Mouse (Mus musculus) macrophage (primary cell): ENCODE data around the gene Rap1gap2. TPM values are rescaled to one million over a fixed set of nuclear protein-coding genes. Genes with fewer than 3 reads are reported as not detected.

Experiments
- H3K27ac ChIP-seq: fragments of 350-480 bp; formaldehyde crosslinking; 2 replicates; pipeline ENCODE4 v1.9.0; 2021
- H3K36me3 ChIP-seq: fragments of 350-480 bp; formaldehyde crosslinking; 2 replicates; pipeline ENCODE4 v1.9.0; 2021; ENCODE audit errors: inconsistent target
- H3K4me3 ChIP-seq: fragments of 350-480 bp; formaldehyde crosslinking; 2 replicates; pipeline ENCODE4 v1.9.0; 2021; ENCODE audit errors: inconsistent target
- H3K79me2 ChIP-seq: fragments of 350-480 bp; formaldehyde crosslinking; 2 replicates; pipeline ENCODE4 v1.9.0; 2021; ENCODE audit errors: inconsistent target
- WGBS: methylation state at CpG from one replicate; pipeline ENCODE4 v1.1.7; 2026; ENCODE audit warnings: inconsistent platforms; ENCODE audit not compliant: missing documents; 5-methylcytosine and 5-hydroxymethylcytosine counted together
- polyA plus RNA-seq: library from polyadenylated mRNA; stranded (reverse); fragments of 250-400 nt; gene quantifications from 3 replicates; pipeline ENCODE4 v1.2.4, GENCODE M21; 2018; ENCODE audit warnings: inconsistent platforms

Rap1gap2 gene
- polyA plus RNA-seq, 1 experiment from 2014 or later: 0.37 TPM

DNA sequence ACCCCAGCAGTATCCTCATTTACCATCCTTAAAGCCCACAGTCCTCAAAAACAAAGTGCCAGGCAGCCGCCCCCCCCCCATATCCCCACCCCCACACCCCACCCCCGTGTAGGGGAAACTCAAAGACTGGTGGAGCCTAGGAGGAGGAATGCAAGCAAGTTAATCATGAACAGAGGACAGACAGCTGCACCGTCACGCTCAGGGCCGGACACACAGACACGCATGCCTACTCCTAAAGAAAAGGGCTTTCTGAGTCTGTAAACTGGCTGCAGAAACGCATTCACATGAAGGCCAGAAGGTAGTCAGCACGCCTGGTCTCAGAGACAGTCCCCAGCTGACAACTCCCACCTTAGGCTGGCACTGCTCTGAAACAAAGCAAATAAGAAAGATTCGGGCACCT is 85.1 kb downstream of the Rap1gap2 start:
- H3K4me3 ChIP-seq: no peak overlapping the region
- H3K27ac ChIP-seq: no peak overlapping the region
- no peaks in the 10 kb centered on the region for H3K79me2 ChIP-seq
- WGBS: 86% methylated on average over 8 of the region's 9 CpGs
- H3K36me3 ChIP-seq: no peaks in the 10 kb centered on the region

DNA sequence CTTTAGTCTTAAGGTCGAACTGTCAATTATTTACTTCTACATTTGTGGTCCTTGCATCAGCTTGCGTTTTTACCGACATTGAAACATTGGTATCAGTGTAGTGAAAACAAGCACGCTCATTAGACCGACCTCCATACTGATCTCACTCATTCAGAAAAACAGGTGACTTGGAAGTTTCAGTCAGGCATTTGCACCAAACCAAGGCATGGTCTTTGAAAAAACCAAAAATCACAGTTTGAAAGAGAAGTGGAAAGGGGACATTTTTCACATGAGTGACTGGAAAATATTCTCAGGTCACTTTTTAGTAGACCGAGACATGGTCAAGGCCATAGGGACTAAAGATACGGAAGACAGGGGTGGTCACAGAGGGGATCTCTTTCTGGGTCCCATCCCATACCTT is 85.5 kb downstream of the Rap1gap2 start:
- Histone ChIP-seq H3K79me2 (no peaks in the 10 kb centered on the region), H3K27ac (no peak overlapping the region)

GRCm38 (mm10) chr11:74524050-74524965 is 86.4 kb downstream of the Rap1gap2 start:
- WGBS: 62% methylated on average over 9 of the region's 9 CpGs
- Histone ChIP-seq H3K27ac (no peak overlapping the region), H3K79me2 (no peaks in the 10 kb centered on the region), H3K4me3 (no peak overlapping the region), H3K36me3 (no peaks in the 10 kb centered on the region)

More for the DNA sequence above, 85.5 kb downstream of the Rap1gap2 start:
- Histone ChIP-seq H3K36me3 (no peaks in the 10 kb centered on the region), H3K4me3 (no peak overlapping the region)
- WGBS: 96% methylated on average over 7 of the region's 7 CpGs

DNA sequence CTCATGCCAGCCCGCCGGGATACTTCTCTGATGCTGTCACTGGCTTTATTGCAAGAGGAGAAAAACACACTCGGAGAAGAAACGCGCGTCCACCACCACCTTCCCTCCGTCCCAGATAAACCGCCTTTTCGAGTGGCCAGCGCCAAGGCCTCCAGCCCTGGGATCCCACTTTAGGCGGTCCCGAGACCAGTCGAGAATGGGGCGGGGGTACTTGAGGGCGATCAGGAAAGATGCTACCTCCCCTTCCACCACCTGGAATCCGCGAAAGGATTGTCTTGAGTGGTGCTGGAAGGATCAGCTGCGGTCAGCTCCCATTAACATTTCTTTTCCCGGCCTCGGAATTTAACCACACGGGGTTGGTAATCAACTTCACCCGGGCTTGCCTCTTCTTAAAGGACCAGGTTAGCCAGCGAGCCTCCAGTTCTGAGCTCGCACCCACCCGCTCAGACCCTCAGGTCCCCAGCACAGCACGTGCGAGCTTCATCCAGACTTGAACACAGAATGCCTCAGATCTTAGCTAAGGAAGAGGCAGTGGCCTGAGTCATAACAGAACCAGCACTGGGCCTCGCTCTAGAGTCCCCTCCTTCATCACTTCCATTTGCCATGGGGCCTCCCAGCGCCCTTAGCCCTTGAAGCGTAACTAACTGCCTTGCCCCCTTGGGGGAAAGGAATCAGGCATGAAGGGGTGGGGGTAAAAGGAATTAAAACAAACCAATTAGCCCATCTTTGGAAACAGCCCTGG is 87.3 kb downstream of the Rap1gap2 start:
- no peaks in the 10 kb centered on the region for H3K79me2 ChIP-seq
- H3K27ac ChIP-seq: no peak overlapping the region
- H3K36me3 ChIP-seq: no peaks in the 10 kb centered on the region
- WGBS: 32% methylated on average over 30 of the region's 30 CpGs
- H3K4me3 ChIP-seq: no peak overlapping the region

GRCm38 (mm10) chr11:74522487-74523209 is 88.1 kb downstream of the Rap1gap2 start:
- H3K36me3 ChIP-seq: no peaks in the 10 kb centered on the region
- no peaks in the 10 kb centered on the region for H3K79me2 ChIP-seq
- 2% methylated on average over 77 of the region's 87 CpGs for WGBS
- H3K4me3 ChIP-seq: no peak overlapping the region; the same call in 1 of the 2 replicates
- no peak overlapping the region for H3K27ac ChIP-seq

GRCm38 (mm10) chr11:74521981-74522486 is 88.7 kb downstream of the Rap1gap2 start:
- Histone ChIP-seq H3K27ac (no peak overlapping the region), H3K4me3 (no peak overlapping the region; the same call in 1 of the 2 replicates)
- WGBS: 4% methylated on average over 29 of the region's 29 CpGs

DNA sequence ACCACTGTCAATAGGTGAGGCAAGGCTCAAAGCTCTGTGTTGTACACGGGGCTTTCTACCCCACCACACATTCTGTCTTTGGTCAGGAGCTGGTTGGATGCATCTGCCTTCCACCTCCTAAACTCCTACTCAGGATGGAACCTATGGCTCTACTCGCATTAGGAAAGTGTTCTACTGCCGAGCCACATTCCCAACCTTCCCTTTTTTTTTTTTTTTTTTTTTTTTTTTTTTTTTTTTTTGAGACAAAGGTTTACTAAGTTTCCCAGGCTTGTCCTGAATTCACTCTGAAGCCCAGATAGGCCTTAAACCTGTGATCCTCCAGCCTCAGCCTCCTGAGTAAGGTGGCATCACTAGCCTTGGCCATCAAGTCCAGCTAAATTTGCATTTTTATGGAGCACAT is 90.5 kb downstream of the Rap1gap2 start:
- Histone ChIP-seq H3K27ac (no peak overlapping the region), H3K79me2 (no peaks in the 10 kb centered on the region), H3K36me3 (no peaks in the 10 kb centered on the region), H3K4me3 (no peak overlapping the region)
- 86% methylated on average over 1 of the region's 3 CpGs for WGBS

More at GRCm38 (mm10) chr11:74521981-74522486, 88.7 kb downstream of the Rap1gap2 start:
- Histone ChIP-seq H3K79me2 (no peaks in the 10 kb centered on the region), H3K36me3 (no peaks in the 10 kb centered on the region)

DNA sequence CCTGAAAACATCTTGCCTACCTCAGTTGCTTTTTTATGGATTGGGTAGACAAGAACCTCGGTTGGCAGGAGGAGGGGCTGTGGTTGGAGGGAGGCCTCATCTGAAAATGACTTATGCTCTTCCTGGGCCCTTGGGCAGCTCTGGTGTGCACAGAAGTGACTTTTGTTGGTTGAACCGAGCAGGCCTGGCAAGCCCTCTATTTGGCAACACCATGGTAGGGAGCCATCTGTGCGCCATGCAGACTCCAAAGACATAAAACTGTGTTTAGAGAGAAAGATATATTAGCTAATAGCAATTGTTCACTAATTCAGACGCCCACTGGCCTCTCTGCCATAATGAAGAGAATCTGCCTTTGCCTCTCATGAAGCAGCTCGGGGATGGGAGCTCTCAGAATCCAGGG is 94.6 kb downstream of the Rap1gap2 start:
- no peaks in the 10 kb centered on the region for H3K79me2 ChIP-seq
- no peak overlapping the region for H3K4me3 ChIP-seq
- no peaks in the 10 kb centered on the region for H3K36me3 ChIP-seq
- WGBS: 93% methylated on average over 5 of the region's 5 CpGs
- no peak overlapping the region for H3K27ac ChIP-seq

- H3K27ac ChIP-seq: no peak overlapping the region
- no peak overlapping the region for H3K4me3 ChIP-seq
- 97% methylated on average over 3 of the region's 3 CpGs for WGBS
- no peaks in the 10 kb centered on the region for H3K79me2 ChIP-seq
- no peaks in the 10 kb centered on the region for H3K36me3 ChIP-seq
Observed at GRCm38 (mm10) chr11:74515046-74515445, 95.7 kb downstream of the Rap1gap2 start.

DNA sequence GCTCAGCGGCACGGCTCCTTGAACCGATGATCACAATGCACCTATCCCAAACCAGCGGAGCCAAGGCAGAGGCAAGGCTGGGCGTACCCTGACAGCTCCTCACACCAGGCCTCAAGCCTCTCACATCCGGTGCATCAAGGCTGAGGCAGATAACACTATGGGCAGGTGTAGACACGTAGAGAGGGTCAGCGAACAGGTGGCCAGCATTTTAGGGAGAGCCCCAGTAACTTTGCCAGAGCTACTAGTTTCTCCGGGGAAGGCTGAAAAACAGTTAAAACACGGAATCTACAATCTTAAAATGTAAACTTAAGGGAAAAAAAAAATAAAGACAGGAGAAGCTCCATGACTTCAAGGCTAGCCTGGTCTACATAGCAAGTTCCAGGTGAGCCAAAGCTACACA is 98.1 kb downstream of the Rap1gap2 start:
- Histone ChIP-seq H3K4me3 (no peak overlapping the region), H3K27ac (no peak overlapping the region), H3K36me3 (no peaks in the 10 kb centered on the region), H3K79me2 (no peaks in the 10 kb centered on the region)
- WGBS: 93% methylated on average over 10 of the region's 10 CpGs

- Histone ChIP-seq H3K27ac (no peak overlapping the region), H3K36me3 (no peaks in the 10 kb centered on the region), H3K79me2 (no peaks in the 10 kb centered on the region), H3K4me3 (no peak overlapping the region)
- 97% methylated on average over 6 of the region's 6 CpGs for WGBS
Observed at GRCm38 (mm10) chr11:74506275-74506674, 104.4 kb downstream of the Rap1gap2 start.

DNA sequence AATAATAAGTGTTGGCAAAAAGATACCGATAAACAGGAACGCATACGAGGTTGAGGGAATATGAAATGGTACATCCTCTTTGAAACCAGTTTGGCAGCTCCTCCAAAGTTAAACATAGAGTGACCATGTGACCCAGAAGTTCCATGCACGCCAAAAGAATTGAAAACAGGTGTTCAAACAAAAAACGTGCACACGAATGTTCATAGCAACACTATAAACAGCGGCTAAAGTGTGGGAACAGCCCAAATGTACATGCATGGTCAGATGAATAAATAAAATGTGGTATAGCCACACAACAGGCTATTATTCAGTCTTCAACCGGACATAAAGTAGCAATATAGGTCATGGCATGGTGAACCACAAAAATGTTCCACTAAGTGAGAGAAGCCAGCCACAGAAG is 108.2 kb downstream of the Rap1gap2 start:
- Histone ChIP-seq H3K79me2 (no peaks in the 10 kb centered on the region), H3K27ac (no peak overlapping the region), H3K36me3 (no peaks in the 10 kb centered on the region), H3K4me3 (no peak overlapping the region)
- 91% methylated on average over 8 of the region's 8 CpGs for WGBS

DNA sequence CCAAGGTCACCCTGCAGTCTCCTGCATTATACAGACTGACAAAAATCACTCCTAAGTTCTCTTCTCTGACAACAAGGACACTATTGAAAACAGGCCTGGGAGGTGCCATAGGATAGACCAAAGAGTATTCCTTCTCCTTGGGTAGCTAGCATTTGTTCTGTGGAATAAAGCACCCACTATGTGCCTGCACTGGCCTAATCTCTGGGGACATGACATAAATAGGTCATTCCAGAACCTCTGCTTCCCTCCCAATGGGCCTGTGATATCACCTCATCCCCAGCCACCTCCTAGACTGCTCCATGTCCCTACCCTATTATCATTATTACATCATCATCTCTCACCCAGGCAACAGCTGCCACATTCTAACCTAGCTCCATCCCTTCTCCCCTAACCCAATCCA is 108.7 kb downstream of the Rap1gap2 start:
- Histone ChIP-seq H3K79me2 (no peaks in the 10 kb centered on the region), H3K36me3 (no peaks in the 10 kb centered on the region), H3K4me3 (no peak overlapping the region), H3K27ac (no peak overlapping the region)

DNA sequence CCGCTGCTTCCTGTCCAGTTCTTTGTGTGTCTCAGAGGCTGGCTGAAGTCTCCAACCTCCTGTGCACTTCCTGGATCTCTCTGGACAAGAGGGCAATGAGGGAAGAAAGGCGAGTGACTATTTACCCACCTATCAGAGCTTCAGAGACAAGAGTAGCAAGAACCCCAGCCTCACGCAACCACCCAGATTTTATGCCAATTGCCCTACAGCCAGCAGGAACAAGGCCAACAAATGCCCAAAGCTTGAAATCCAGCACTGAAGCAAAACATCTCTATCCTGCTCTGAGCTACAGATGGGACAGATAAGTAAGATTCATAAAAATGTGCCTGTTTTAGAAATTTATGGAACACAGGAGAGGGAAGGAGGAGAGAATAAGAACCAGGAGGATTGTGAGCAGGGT is 109.7 kb downstream of the Rap1gap2 start:
- Histone ChIP-seq H3K79me2 (no peaks in the 10 kb centered on the region), H3K4me3 (no peak overlapping the region), H3K27ac (no peak overlapping the region), H3K36me3 (no peaks in the 10 kb centered on the region)
- 89% methylated on average over 3 of the region's 3 CpGs for WGBS
